Mouse (Mus musculus) lung, adult 2 months (tissue): ENCODE data around the gene Rabif.

Experiments
- CTCF ChIP-seq: fragments of 200-500 bp; IDR thresholded peaks from 2 replicates; pipeline ENCODE4 v1.5.1; 2011; ENCODE audit warnings: mild to moderate bottlenecking, low read length, control low read depth; ENCODE audit not compliant: insufficient read depth
- POLR2A ChIP-seq: fragments of 200-500 bp; IDR thresholded peaks from 2 replicates; pipeline ENCODE4 v1.6.1; 2011; ENCODE audit warnings: low read depth, mild to moderate bottlenecking, control low read depth, low read length, borderline replicate concordance; ENCODE audit errors: extremely low read depth

- TF ChIP-seq CTCF (no peak), POLR2A (no peak)
These were observed 41.1 kb downstream of the Rabif start for GRCm38 (mm10) chr1:134535513-134535912.
